Mouse (Mus musculus): ENCODE data around the gene Ppp2r5c. TPM values are rescaled to one million over a fixed set of nuclear protein-coding genes. Genes with fewer than 3 reads are reported as not detected.

Gene Ppp2r5c
- polyA plus RNA-seq, 1 experiment: 24.4 TPM

DNA sequence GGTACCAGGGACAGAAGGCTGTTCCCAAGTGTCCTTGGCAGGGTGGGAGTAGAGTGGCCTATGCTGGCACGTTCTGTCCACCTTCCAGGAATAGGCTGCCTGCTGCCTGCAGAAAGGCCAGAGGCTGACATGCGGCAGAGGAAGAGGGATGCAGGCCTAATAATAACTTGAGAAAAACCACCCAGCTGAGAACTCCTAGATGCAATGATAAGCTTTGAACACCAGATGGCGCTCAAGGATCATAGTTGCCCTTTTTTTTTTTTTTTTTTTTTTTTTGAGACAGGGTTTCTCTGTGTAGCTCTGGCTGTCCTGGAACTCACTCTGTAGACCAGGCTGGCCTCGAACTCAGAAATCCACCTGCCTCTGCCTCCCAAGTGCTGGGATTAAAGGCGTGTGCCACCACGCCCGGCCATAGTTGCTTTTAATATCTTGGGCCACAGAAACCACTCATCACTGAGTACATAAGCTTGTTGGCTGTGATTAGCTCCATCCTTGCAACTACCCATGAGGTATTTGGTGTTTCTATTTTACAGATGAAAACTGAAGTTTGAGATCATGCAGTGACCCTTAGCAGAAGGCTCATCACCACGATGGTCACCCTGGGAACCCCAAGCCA is 28.1 kb upstream of the Ppp2r5c start:
- peaks cover 26% of the 10 kb centered on the region for H3K4me1 ChIP-seq
- peaks cover 15% of the 10 kb centered on the region for H3K27me3 ChIP-seq (replicated peaks)
- no peak for TF ChIP-seq GATA1 (IDR thresholded peaks at IDR 0.05; ENCODE audit: borderline replicate concordance, low read length)
- no peak for TF ChIP-seq FLI1 (IDR thresholded peaks at IDR 0.05; ENCODE audit: low read length)
- no peaks in the 10 kb centered on the region for H3K36me3 ChIP-seq (replicated peaks; ENCODE audit: low read length)
- no peaks in the 10 kb centered on the region for H3K9me3 ChIP-seq
- peak overlapping the region; percentile 74 for H3K4me3 ChIP-seq (replicated peaks)

DNA sequence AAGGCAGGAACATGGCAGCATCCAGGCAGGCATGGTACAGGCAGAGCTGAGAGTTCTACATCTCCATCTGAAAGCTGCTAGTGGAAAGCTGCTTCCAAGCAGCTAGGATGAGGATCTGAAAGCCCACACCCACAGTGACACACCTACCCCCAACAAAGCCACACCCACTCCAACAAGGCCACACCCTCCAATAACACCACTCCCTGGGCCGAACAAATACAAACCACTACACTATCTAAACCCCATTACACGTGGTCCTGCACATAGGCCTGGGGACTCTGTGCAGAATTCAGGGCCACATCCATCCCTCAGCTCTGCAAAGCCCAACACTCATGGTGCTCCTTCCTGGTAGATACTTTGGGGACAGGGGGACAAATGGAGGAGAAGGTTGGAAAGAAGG is 27.0 kb upstream of the Ppp2r5c start:
- Histone ChIP-seq H3K9me3 (peaks cover 6% of the 10 kb centered on the region), H3K4me3 (replicated peaks) (no peak overlapping the region), H3K27me3 (replicated peaks) (peaks cover 19% of the 10 kb centered on the region), H3K36me3 (replicated peaks; ENCODE audit: low read length) (no peaks in the 10 kb centered on the region), H3K4me1 (peaks cover 26% of the 10 kb centered on the region)
- TF ChIP-seq FLI1 (IDR thresholded peaks at IDR 0.05; ENCODE audit: low read length) (no peak), GATA1 (IDR thresholded peaks at IDR 0.05; ENCODE audit: borderline replicate concordance, low read length) (no peak)

- Histone ChIP-seq H3K9me3 (peaks cover 7% of the 10 kb centered on the region), H3K4me3 (replicated peaks) (no peak overlapping the region), H3K27me3 (replicated peaks) (peaks cover 19% of the 10 kb centered on the region), H3K36me3 (replicated peaks; ENCODE audit: low read length) (no peaks in the 10 kb centered on the region), H3K4me1 (peaks cover 26% of the 10 kb centered on the region)
- TF ChIP-seq FLI1 (IDR thresholded peaks at IDR 0.05; ENCODE audit: low read length) (no peak), GATA1 (IDR thresholded peaks at IDR 0.05; ENCODE audit: borderline replicate concordance, low read length) (no peak)
These were observed 25.6 kb upstream of the Ppp2r5c start for GRCm38 (mm10) chr12:110421361-110421760.

DNA sequence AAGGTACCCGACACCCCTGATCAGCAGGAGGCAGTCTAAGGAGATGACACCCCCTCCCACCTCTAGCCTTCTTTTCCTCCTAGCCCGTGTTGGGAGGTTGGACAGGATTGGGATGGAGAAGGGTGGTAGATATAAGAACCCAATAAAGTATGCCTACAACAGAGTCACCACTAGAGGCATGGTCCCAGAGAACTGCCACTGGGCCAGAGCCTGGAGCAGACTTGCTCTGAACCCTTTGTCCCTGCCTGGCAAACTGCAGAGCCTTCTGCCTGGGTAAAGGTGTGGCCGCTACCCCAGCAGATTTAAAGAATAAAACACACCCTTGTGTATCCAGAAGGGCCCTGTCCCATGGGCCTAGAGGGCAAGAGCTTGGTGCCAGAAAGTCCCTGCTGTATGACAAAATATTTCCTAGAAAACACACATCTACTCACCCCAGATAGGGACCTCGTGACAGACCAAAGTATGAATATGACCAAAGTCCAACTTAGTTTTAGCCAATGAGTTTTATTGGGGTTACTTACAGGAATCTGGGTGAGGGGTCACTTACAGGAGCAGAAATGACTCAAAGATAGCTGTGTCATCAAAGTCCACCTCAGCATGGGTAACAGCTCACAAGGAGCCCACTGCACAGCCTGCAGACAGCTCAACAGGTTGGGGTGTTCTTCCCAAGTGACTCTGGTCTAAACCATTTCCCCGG is 22.8 kb upstream of the Ppp2r5c start:
- no peak overlapping the region for H3K4me3 ChIP-seq (replicated peaks)
- H3K36me3 ChIP-seq (replicated peaks; ENCODE audit: low read length): no peaks in the 10 kb centered on the region
- peaks cover 25% of the 10 kb centered on the region for H3K9me3 ChIP-seq
- peaks cover 17% of the 10 kb centered on the region for H3K4me1 ChIP-seq
- H3K27me3 ChIP-seq (replicated peaks): peaks cover 28% of the 10 kb centered on the region
- no peak for TF ChIP-seq FLI1 (IDR thresholded peaks at IDR 0.05; ENCODE audit: low read length)
- no peak for TF ChIP-seq GATA1 (IDR thresholded peaks at IDR 0.05; ENCODE audit: borderline replicate concordance, low read length)

GRCm38 (mm10) chr12:110426417-110427010 is 20.4 kb upstream of the Ppp2r5c start:
- Histone ChIP-seq H3K4me1 (peaks cover 12% of the 10 kb centered on the region), H3K36me3 (replicated peaks; ENCODE audit: low read length) (no peaks in the 10 kb centered on the region), H3K4me3 (replicated peaks) (peak overlapping the region; percentile 28), H3K27me3 (replicated peaks) (peaks cover 37% of the 10 kb centered on the region), H3K9me3 (peaks cover 38% of the 10 kb centered on the region)
- no peak for TF ChIP-seq FLI1 (IDR thresholded peaks at IDR 0.05; ENCODE audit: low read length)
- TF ChIP-seq GATA1 (IDR thresholded peaks at IDR 0.05; ENCODE audit: borderline replicate concordance, low read length): no peak

GRCm38 (mm10) chr12:110429340-110429973 is 17.5 kb upstream of the Ppp2r5c start:
- Histone ChIP-seq H3K9me3 (peaks cover 36% of the 10 kb centered on the region), H3K4me3 (replicated peaks) (no peak overlapping the region), H3K27me3 (replicated peaks) (peaks cover 46% of the 10 kb centered on the region), H3K4me1 (peaks cover 12% of the 10 kb centered on the region), H3K36me3 (replicated peaks; ENCODE audit: low read length) (no peaks in the 10 kb centered on the region)
- TF ChIP-seq GATA1 (IDR thresholded peaks at IDR 0.05; ENCODE audit: borderline replicate concordance, low read length) (no peak), FLI1 (IDR thresholded peaks at IDR 0.05; ENCODE audit: low read length) (no peak)

DNA sequence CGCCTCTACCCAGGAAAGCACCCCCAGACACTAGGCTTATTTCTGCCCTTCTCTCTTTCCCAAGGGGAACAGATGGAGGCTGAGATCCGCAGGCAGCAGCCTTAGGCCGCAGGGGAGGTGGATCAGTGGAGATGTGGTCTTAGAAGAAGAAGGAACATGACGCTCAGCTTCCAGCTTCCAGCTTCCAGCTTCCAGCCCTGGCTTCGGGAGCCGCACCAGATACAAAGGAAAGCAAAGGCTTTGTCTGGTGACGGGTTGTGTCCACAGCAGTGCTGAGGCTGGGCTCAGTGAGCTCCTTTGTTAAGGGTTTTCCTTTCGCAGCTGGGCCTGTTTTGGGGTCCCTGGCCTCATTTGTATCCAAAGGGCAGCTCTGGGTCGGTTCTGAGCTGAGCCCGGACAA is 16.9 kb upstream of the Ppp2r5c start:
- Histone ChIP-seq H3K36me3 (replicated peaks; ENCODE audit: low read length) (no peaks in the 10 kb centered on the region), H3K9me3 (peaks cover 31% of the 10 kb centered on the region), H3K27me3 (replicated peaks) (peaks cover 47% of the 10 kb centered on the region), H3K4me1 (peaks cover 12% of the 10 kb centered on the region), H3K4me3 (replicated peaks) (no peak overlapping the region)
- TF ChIP-seq GATA1 (IDR thresholded peaks at IDR 0.05; ENCODE audit: borderline replicate concordance, low read length) (no peak), FLI1 (IDR thresholded peaks at IDR 0.05; ENCODE audit: low read length) (no peak)

GRCm38 (mm10) chr12:110431805-110432204 is 15.1 kb upstream of the Ppp2r5c start:
- Histone ChIP-seq H3K4me1 (peaks cover 18% of the 10 kb centered on the region), H3K27me3 (replicated peaks) (peaks cover 48% of the 10 kb centered on the region), H3K9me3 (peaks cover 31% of the 10 kb centered on the region), H3K36me3 (replicated peaks; ENCODE audit: low read length) (no peaks in the 10 kb centered on the region), H3K4me3 (replicated peaks) (no peak overlapping the region)
- TF ChIP-seq GATA1 (IDR thresholded peaks at IDR 0.05; ENCODE audit: borderline replicate concordance, low read length) (no peak), FLI1 (IDR thresholded peaks at IDR 0.05; ENCODE audit: low read length) (no peak)

- Histone ChIP-seq H3K4me3 (replicated peaks) (peak overlapping the region; percentile 71), H3K36me3 (replicated peaks; ENCODE audit: low read length) (no peaks in the 10 kb centered on the region), H3K4me1 (peaks cover 30% of the 10 kb centered on the region), H3K27me3 (replicated peaks) (peaks cover 29% of the 10 kb centered on the region), H3K9me3 (peaks cover 23% of the 10 kb centered on the region)
- no peak for TF ChIP-seq GATA1 (IDR thresholded peaks at IDR 0.05; ENCODE audit: borderline replicate concordance, low read length)
- no peak for TF ChIP-seq FLI1 (IDR thresholded peaks at IDR 0.05; ENCODE audit: low read length)
These were observed 10.1 kb upstream of the Ppp2r5c start for GRCm38 (mm10) chr12:110436638-110437366.
